Mouse (Mus musculus) bone marrow, adult 2 months (tissue): ENCODE data around the gene Fads1.

Experiments used
- CTCF ChIP-seq: fragments of 200-500 bp; IDR thresholded peaks from 2 replicates; pipeline ENCODE4 v1.5.1; 2011; ENCODE audit warnings: low read length, control low read depth; ENCODE audit not compliant: control insufficient read depth, insufficient read depth
- POLR2A ChIP-seq: fragments of 200-500 bp; IDR thresholded peaks from 2 replicates; pipeline ENCODE4 v1.6.1; 2011; ENCODE audit warnings: low read depth, mild to moderate bottlenecking, control low read depth, low read length, borderline replicate concordance; ENCODE audit not compliant: control insufficient read depth

DNA sequence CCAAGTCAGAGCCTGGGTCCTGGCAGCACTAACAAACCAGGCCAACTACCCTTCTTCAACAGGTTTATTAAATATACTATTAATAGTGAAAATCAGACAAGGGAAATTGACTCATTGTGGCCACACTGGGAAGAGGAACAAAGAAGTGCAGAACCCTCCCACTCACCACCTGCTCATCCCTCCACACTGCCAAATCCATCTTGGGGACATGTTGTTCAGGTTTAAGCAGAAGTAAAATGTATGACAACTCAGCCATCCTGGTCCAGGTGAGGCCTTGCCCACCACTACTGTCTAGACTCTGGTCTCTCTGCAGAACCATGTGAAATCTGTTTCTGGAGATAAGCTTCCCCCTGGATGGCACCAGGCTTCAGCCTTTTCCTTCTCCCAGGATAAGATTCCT is 10.8 kb upstream of the Fads1 start:
- TF ChIP-seq CTCF (no peak), POLR2A (no peak)
